Mouse (Mus musculus): Measurements from ENCODE around the gene Btg4.

Btg4 gene

GRCm38 (mm10) chr9:51165312-51166180 lies 104.8 kb downstream of the Btg4 start, which contains the start of gene Gm32742:
TSS of gene Gm32742 (minus strand) at chr9:51165517.
- no peak for DNase-seq (ENCODE audit: low spot score in 2 of 2)

GRCm38 (mm10) chr9:51167954-51168353 lies 107.3 kb downstream of the Btg4 start:
- peak; percentile 52 to 53 for DNase-seq (ENCODE audit: low spot score in 2 of 2)

DNA sequence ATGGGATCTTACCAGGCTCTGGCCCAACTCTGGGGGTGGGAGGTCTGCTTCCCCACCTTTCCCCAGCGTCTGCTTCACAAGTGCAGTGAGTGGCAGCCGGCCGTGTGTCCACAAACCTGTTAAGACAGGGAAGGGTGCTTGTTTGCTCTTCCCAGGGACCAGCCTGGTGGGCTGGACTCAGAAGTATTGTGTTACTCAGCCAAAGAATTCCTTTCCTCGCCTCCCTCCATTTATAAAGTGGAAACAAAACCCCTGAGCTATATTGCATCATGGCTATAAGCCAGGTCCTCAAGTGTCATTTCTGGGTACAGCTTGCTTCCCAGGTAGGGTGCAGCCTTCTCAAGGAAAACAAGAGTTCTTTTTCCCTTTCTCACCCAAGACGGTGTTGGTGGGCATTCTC lies 108.0 kb downstream of the Btg4 start:
- DNase-seq (ENCODE audit: low spot score in 2 of 2), result no peak

DNA sequence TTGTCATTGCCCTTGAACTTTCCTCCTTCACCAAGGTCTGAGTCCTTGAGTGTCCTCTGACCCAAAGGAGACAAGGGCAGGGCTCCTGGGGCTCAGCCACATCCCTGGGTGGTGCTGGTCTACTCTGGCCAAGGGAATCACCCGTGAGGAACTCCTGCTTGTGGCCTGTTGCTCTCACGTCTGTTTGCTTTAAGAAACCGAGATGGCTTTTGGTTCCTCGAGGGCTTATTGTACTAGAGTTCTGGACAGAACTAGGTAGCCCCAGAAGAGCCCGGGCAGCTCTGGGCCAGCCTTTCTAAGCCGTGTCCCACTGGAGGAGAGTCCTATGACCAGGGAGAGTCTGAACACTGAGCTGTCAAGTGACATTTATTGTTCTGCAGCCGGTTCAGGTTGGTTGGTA lies 108.4 kb downstream of the Btg4 start:
- no peak for DNase-seq (ENCODE audit: low spot score in 2 of 2)

Measured in spleen, postnatal 36 days (tissue).